Mouse (Mus musculus): Measurements from ENCODE around the gene Vmn2r33.
"Not testable (repeated sequence)": the region's sequence is repeated elsewhere in the genome, so short reads cannot be mapped to it uniquely, and the experiment has no call there.

Gene Vmn2r33

DNA sequence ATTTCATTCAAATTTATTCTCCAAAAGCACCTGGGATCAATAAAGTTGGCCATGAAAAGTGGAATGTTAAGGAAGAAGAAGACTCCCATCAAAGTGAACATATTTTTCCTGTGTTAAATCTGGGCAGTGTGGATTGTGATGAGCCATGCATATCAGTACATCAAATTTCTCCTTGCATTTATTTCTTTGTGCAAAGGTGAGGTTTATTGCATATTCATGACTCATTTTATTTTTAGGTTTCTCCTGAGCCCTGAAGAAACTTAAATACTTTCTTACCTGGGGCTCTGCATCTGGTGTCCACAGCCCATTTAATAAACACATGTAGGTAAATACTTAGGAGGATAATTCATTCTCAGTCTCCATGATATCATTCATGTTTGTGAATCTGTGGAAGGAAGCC is at the start of gene Vmn2r33:
Gene Vmn2r33 (minus strand): TSS at position 101 of the 400 bp plus-strand sequence.
- DNase-seq, result not testable (repeated sequence)
